ENCODE assay signal across 9 mouse cellular contexts in the genomic region with DNA sequence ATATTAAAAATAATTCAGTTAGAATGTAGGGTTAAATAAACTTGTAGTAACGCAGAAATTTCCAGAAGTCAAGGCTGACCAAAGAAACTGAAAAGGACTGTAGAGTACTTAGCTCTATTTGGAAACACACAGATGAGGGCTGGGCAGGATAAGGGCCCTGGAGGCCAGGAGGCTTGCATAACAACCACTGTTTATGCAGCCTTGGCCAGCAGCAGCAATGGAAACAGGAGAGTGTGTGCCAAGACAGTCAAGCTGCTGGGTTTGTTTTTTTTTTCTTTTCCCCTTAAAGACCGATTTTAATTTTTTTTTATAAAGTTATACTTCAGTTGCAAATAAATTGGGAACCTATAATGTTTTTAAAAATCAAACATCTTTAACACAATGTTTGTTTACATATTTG. TPM values are rescaled to one million over a fixed set of nuclear protein-coding genes. Genes with fewer than 3 reads are reported as not detected.
DNase-seq lines count a peak whose midpoint lies in the region; ATAC-seq and TF ChIP-seq lines count a peak whose summit lies in the region.
"Had no signal": no experiment of that assay in that cellular context is flagged by ENCODE, and none has a peak within 500 bp of the region (broad histone marks: within the 10 kb centered on the region; RNA-seq: fewer than 3 reads in every experiment).

No protein-coding gene starts in this region.

- no peak for TF ChIP-seq CTCF in kidney, adult 2 months (conservative IDR thresholded peaks at IDR 0.05; ENCODE audit: insufficient read depth, insufficient read length, low read depth, low read length)

- no peak overlapping the region for H3K4me3 ChIP-seq in kidney, adult 2 months (ENCODE audit: insufficient read depth, low read depth, low read length)
- H3K4me3 ChIP-seq in kidney, embryonic 16.5 days (ENCODE audit: low read length), result no peak overlapping the region
- H3K4me3 ChIP-seq in midbrain, embryonic 13.5 days (replicated peaks), result no peak overlapping the region

- H3K36me3 ChIP-seq in kidney, adult 2 months (ENCODE audit: control insufficient read depth, insufficient read depth, low read length), result no peaks in the 10 kb centered on the region
- H3K36me3 ChIP-seq in kidney, embryonic 16.5 days (ENCODE audit: insufficient read depth, low read length), result no peaks in the 10 kb centered on the region
- no peaks in the 10 kb centered on the region for H3K36me3 ChIP-seq in midbrain, embryonic 13.5 days

- intact Hi-C loops in heart, postnatal 10 days (cut with DNase I), result no loop called here

- peak; percentile 84 for DNase-seq in kidney, adult 2 months
- DNase-seq in adrenal gland, adult 18-20 months (ENCODE audit: low spot score in 2 of 2), result peak; percentile 46 to 49
- peak; percentile 41 to 64 for DNase-seq in cerebellum, postnatal 25 days
- DNase-seq in heart, postnatal 10 days, result peak; percentile 91
- DNase-seq in lung, postnatal 10 days, result peak; percentile 93

- H3K27me3 ChIP-seq in kidney, adult 2 months (replicated peaks; ENCODE audit: control insufficient read depth, insufficient read depth, low read length), result no peaks in the 10 kb centered on the region
- H3K27me3 ChIP-seq in kidney, embryonic 16.5 days (ENCODE audit: insufficient read depth, low read length), result no peaks in the 10 kb centered on the region
- H3K27me3 ChIP-seq in midbrain, embryonic 13.5 days, result no peaks in the 10 kb centered on the region
- H3K27me3 ChIP-seq: Patski had no signal

- H3K9me3 ChIP-seq in kidney, embryonic 16.5 days (ENCODE audit: low read length), result no peaks in the 10 kb centered on the region
- no peaks in the 10 kb centered on the region for H3K9me3 ChIP-seq in midbrain, embryonic 13.5 days

- no peak overlapping the region for H3K27ac ChIP-seq in kidney, adult 2 months (ENCODE audit: insufficient read depth, low read depth, low read length)
- no peak overlapping the region for H3K27ac ChIP-seq in kidney, embryonic 16.5 days (ENCODE audit: low read length)
- H3K27ac ChIP-seq in midbrain, embryonic 13.5 days, result no peak overlapping the region

- H3K9ac ChIP-seq in kidney, embryonic 16.5 days (replicated peaks; ENCODE audit: low read length), result no peak overlapping the region
- H3K9ac ChIP-seq in midbrain, embryonic 13.5 days (replicated peaks), result no peak overlapping the region

- H3K4me2 ChIP-seq in kidney, embryonic 16.5 days (replicated peaks; ENCODE audit: low read depth, low read length), result no peak overlapping the region
- no peak overlapping the region for H3K4me2 ChIP-seq in midbrain, embryonic 13.5 days (replicated peaks)

- ATAC-seq in kidney, embryonic 16.5 days (ENCODE audit: low FRiP score, low TSS enrichment), result no peak
- no peak for ATAC-seq in megakaryocyte, adult 5-6 weeks (ENCODE audit: poor library complexity, severe bottlenecking)
- no peak for ATAC-seq in midbrain, embryonic 13.5 days
- ATAC-seq: Patski had no signal

- H3K4me1 ChIP-seq in kidney, adult 2 months (ENCODE audit: control insufficient read depth, insufficient read depth, low read length), result peaks cover 2% of the 10 kb centered on the region; the same call in 1 of the 2 replicates
- H3K4me1 ChIP-seq in kidney, embryonic 16.5 days (ENCODE audit: insufficient read depth, low read length), result no peaks in the 10 kb centered on the region
- no peaks in the 10 kb centered on the region for H3K4me1 ChIP-seq in midbrain, embryonic 13.5 days (replicated peaks)

- 40% methylated on average over 2 of the region's 2 CpGs for WGBS in kidney, adult 2 months
- WGBS in kidney, embryonic 16.5 days, result 64% methylated on average over 2 of the region's 2 CpGs
- 87% methylated on average over 2 of the region's 2 CpGs for WGBS in midbrain, embryonic 13.5 days

- TF ChIP-seq POLR2A in kidney, adult 2 months (IDR thresholded peaks at IDR 0.05; ENCODE audit: low read depth, low read length), result no peak

RNA-seq across cellular contexts. Expression of a gene that starts 13.1 kb away (rescaled TPM):
- polyA plus RNA-seq in kidney, adult 2 months (2012; rRNA removed), result not detected in 2 replicates
- polyA plus RNA-seq in kidney, embryonic 16.5 days (2015; fragmentation: Nextera tagmentation; extraction: Ambion mirVana), result 0.76 and 1.9 TPM in 2 replicates
- total RNA-seq in adrenal gland, adult 18-20 months (2021), result 1 to 10 TPM; 1.0 to 1.1 TPM
- total RNA-seq in heart, postnatal 10 days (2021), result 1 to 10 TPM; 1.6 TPM
- total RNA-seq in megakaryocyte, adult 5-6 weeks (2015), result 0.71 and 1.1 TPM in 2 replicates
- 1.8 and 3.9 TPM in 2 replicates for total RNA-seq in megakaryocyte, adult 5-6 weeks (2017)
- polyA plus RNA-seq in midbrain, embryonic 13.5 days (2015; fragmentation: Nextera tagmentation; extraction: Ambion mirVana), result 0.85 and 0.89 TPM in 2 replicates

RNA-seq across cellular contexts. Expression of a gene that starts 24.6 kb away (rescaled TPM):
- 2.0 and 3.0 TPM in 2 replicates for polyA plus RNA-seq in kidney, adult 2 months (2012; rRNA removed)
- polyA plus RNA-seq in kidney, embryonic 16.5 days (2015; fragmentation: Nextera tagmentation; extraction: Ambion mirVana), result 1.1 and 1.3 TPM in 2 replicates
- 1 to 10 TPM; 6.2 to 8.9 TPM for total RNA-seq in adrenal gland, adult 18-20 months (2021)
- 10 to 100 TPM; 20.1 to 20.6 TPM for total RNA-seq in heart, postnatal 10 days (2021)
- total RNA-seq in megakaryocyte, adult 5-6 weeks (2015), result not detected in 2 replicates
- total RNA-seq in megakaryocyte, adult 5-6 weeks (2017), result 0.07 TPM in 1 of 2 replicates, not detected in the other
- polyA plus RNA-seq in midbrain, embryonic 13.5 days (2015; fragmentation: Nextera tagmentation; extraction: Ambion mirVana), result 1.8 and 2.1 TPM in 2 replicates

RNA-seq across cellular contexts. Expression of a gene that starts 59.0 kb away (rescaled TPM):
- 6.5 and 7.1 TPM in 2 replicates for polyA plus RNA-seq in kidney, adult 2 months (2012; rRNA removed)
- polyA plus RNA-seq in kidney, embryonic 16.5 days (2015; fragmentation: Nextera tagmentation; extraction: Ambion mirVana), result 17.4 and 17.9 TPM in 2 replicates
- 10 to 100 TPM; 35.9 to 44.8 TPM for total RNA-seq in adrenal gland, adult 18-20 months (2021)
- 1 to 10 TPM; 8.3 to 9.1 TPM for total RNA-seq in heart, postnatal 10 days (2021)
- total RNA-seq in megakaryocyte, adult 5-6 weeks (2015), result 2.5 and 3.1 TPM in 2 replicates
- total RNA-seq in megakaryocyte, adult 5-6 weeks (2017), result 5.9 and 7.4 TPM in 2 replicates
- 14.2 and 14.9 TPM in 2 replicates for polyA plus RNA-seq in midbrain, embryonic 13.5 days (2015; fragmentation: Nextera tagmentation; extraction: Ambion mirVana)

Comparison
In these comparisons a context has a peak if more than half of its experiments do, and no peak if none do; other contexts are left out.
1. RNA of a gene that starts 24.6 kb away (total RNA-seq): 20.1 to 20.6 TPM in heart, postnatal 10 days and 6.2 to 8.9 TPM in adrenal gland, adult 18-20 months; 0.07 TPM in megakaryocyte, adult 5-6 weeks; every median in the first group is over 4 times any median in the second.
2. Peak in every context shown above with its lines, with median percentiles within 50 percentile points of each other: DNase-seq.